Mouse (Mus musculus): ENCODE measurements around the gene Cant1. TPM values are rescaled to one million over a fixed set of nuclear protein-coding genes. Genes with fewer than 3 reads are reported as not detected.

The Cant1 gene
- total RNA-seq, 2 experiments from 2014 or later: 7.3 to 23.9 TPM

Other genes with a start within 250 kb of the Cant1 start
- gene Cyth1, start 170.5 kb downstream of the Cant1 start, total RNA-seq (2014; fragmentation: Nextera tagmentation): 6.8 and 14.3 TPM in 2 replicates
- gene Cyth1, start 170.5 kb downstream of the Cant1 start, total RNA-seq (2017): 11.2 and 17.7 TPM in 2 replicates
- gene Usp36, start 128.8 kb downstream of the Cant1 start, total RNA-seq (2014; fragmentation: Nextera tagmentation): 39.5 and 44.6 TPM in 2 replicates
- gene Usp36, start 128.8 kb downstream of the Cant1 start, total RNA-seq (2017): 16.6 and 17.1 TPM in 2 replicates
- 0.81 and 2.2 TPM in 2 replicates for gene Cep295nl, start 76.6 kb downstream of the Cant1 start, total RNA-seq (2014; fragmentation: Nextera tagmentation)
- 1.2 TPM in 2 replicates for gene Cep295nl, start 76.6 kb downstream of the Cant1 start, total RNA-seq (2017)
- 4.4 and 8.0 TPM in 2 replicates for gene Timp2, start 63.3 kb downstream of the Cant1 start, total RNA-seq (2014; fragmentation: Nextera tagmentation)
- gene Timp2, start 63.3 kb downstream of the Cant1 start, total RNA-seq (2017): 9.3 and 9.5 TPM in 2 replicates
- 174 and 211 TPM in 2 replicates for gene Lgals3bp, start 17.0 kb downstream of the Cant1 start, total RNA-seq (2014; fragmentation: Nextera tagmentation)
- 112 and 174 TPM in 2 replicates for gene Lgals3bp, start 17.0 kb downstream of the Cant1 start, total RNA-seq (2017)
- not detected in 2 replicates for gene C1qtnf1, start 9.1 kb upstream of the Cant1 start, total RNA-seq (2014; fragmentation: Nextera tagmentation)
- not detected in 2 replicates for gene C1qtnf1, start 9.1 kb upstream of the Cant1 start, total RNA-seq (2017)
- gene Engase, start 57.7 kb upstream of the Cant1 start, total RNA-seq (2014; fragmentation: Nextera tagmentation): 13.5 and 13.7 TPM in 2 replicates
- 6.1 and 10.7 TPM in 2 replicates for gene Engase, start 57.7 kb upstream of the Cant1 start, total RNA-seq (2017)